ENCODE assay signal across 8 mouse cellular contexts in the genomic region with DNA sequence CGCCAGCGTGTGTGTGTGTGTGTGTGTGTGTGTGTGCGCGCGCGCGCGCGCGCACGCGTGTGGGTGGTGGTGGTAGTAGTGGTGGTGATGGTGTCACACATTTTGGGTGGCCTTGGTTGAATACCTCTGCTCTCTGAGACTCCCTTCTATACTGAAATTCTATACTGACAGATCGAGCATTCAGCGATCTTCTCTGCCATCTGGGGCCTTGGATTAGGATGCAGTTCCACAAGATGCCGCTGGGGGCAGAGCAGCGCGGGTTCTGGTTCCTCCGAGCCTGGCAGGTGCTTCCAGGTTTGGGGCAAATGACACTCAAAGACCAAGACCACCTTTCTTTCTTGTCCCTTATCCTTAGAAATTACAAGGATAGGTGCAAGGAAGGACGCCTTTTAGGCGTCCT. TPM values are rescaled to one million over a fixed set of nuclear protein-coding genes. Genes with fewer than 3 reads are reported as not detected.
DNase-seq lines count a peak whose midpoint lies in the region; ATAC-seq and TF ChIP-seq lines count a peak whose summit lies in the region.

No protein-coding gene starts in this region.

- H3K9me3 ChIP-seq in heart, embryonic 15.5 days (replicated peaks) = no peaks in the 10 kb centered on the region
- no peaks in the 10 kb centered on the region for H3K9me3 ChIP-seq in liver, embryonic 14.5 days (ENCODE audit: control insufficient read depth, low read length)
- no peaks in the 10 kb centered on the region for H3K9me3 ChIP-seq in neural tube, embryonic 11.5 days (ENCODE audit: control insufficient read depth, low read length)

- H3K9ac ChIP-seq in heart, embryonic 15.5 days = no peak overlapping the region
- H3K9ac ChIP-seq in liver, embryonic 14.5 days (replicated peaks) = no peak overlapping the region
- H3K9ac ChIP-seq in neural tube, embryonic 11.5 days (ENCODE audit: low read length) = no peak overlapping the region; the same call in 1 of the 2 replicates

- DNase-seq in CD4-positive helper T cell, adult 2 months (ENCODE audit: low read depth, low spot score) = peak; percentile 64
- DNase-seq in brain, embryonic 14.5 days (ENCODE audit: low read depth) = peak; percentile 90
- peak; percentile 63 to 78 for DNase-seq in kidney, postnatal 25 days
- DNase-seq in liver, embryonic 14.5 days (ENCODE audit: low read depth in 3 of 3, low spot score in 3 of 3) = peak in 2 of 3 experiments; percentile 7 to 17
- peak; percentile 79 for DNase-seq in neural tube, embryonic 11.5 days (ENCODE audit: low spot score)
- peak; percentile 35 for DNase-seq in telencephalon, adult 2 months (ENCODE audit: low read depth, low spot score)

- TF ChIP-seq POLR2A in brain, embryonic 14.5 days (IDR thresholded peaks at IDR 0.05; ENCODE audit: borderline replicate concordance, extremely low read depth, insufficient read depth, insufficient read length, poor library complexity, severe bottlenecking) = no peak

- peaks cover 46% of the 10 kb centered on the region for H3K27me3 ChIP-seq in heart, embryonic 15.5 days
- H3K27me3 ChIP-seq in liver, embryonic 14.5 days (ENCODE audit: control insufficient read depth, insufficient read depth, low read length) = peaks cover 19% of the 10 kb centered on the region
- H3K27me3 ChIP-seq in neural tube, embryonic 11.5 days (ENCODE audit: control insufficient read depth, insufficient read depth, low read length) = peaks cover 28% of the 10 kb centered on the region

- H3K4me3 ChIP-seq in heart, embryonic 15.5 days = peak overlapping the region; percentile 24
- H3K4me3 ChIP-seq in liver, embryonic 14.5 days (ENCODE audit: insufficient read depth in 1 of 2, low read depth in 2 of 2, low read length in 2 of 2) = no peak overlapping the region
- peak overlapping the region; percentile 21; the same call in 1 of the 2 replicates for H3K4me3 ChIP-seq in neural tube, embryonic 11.5 days (ENCODE audit: low read depth, low read length)

- 2% methylated on average over 20 of the region's 20 CpGs for WGBS in heart, embryonic 15.5 days
- WGBS in liver, embryonic 14.5 days (ENCODE audit: insufficient replicate concordance) = 1% methylated on average over 20 of the region's 20 CpGs
- WGBS in neural tube, embryonic 11.5 days = 2% methylated on average over 20 of the region's 20 CpGs

- no peak overlapping the region for H3K27ac ChIP-seq in heart, embryonic 15.5 days
- no peak overlapping the region for H3K27ac ChIP-seq in liver, embryonic 14.5 days
- no peak overlapping the region for H3K27ac ChIP-seq in neural tube, embryonic 11.5 days (ENCODE audit: low read depth, low read length)

- peak overlapping the region; percentile 56 for H3K4me2 ChIP-seq in heart, embryonic 15.5 days
- peak overlapping the region; percentile 1; the same call in 1 of the 2 replicates for H3K4me2 ChIP-seq in liver, embryonic 14.5 days (ENCODE audit: low read depth)
- H3K4me2 ChIP-seq in neural tube, embryonic 11.5 days (ENCODE audit: low read depth) = peak overlapping the region; percentile 41

- H3K4me1 ChIP-seq in heart, embryonic 15.5 days (replicated peaks) = peaks cover 12% of the 10 kb centered on the region
- no peaks in the 10 kb centered on the region for H3K4me1 ChIP-seq in liver, embryonic 14.5 days (replicated peaks; ENCODE audit: control insufficient read depth in 2 of 2, insufficient read depth in 2 of 2, low read length in 1 of 2)
- 0 out of 2 replicates have a peak, but pooled peaks cover 3% of the 10 kb centered on the region for H3K4me1 ChIP-seq in neural tube, embryonic 11.5 days (ENCODE audit: control insufficient read depth, insufficient read depth, low read length)

- H3K36me3 ChIP-seq in heart, embryonic 15.5 days = no peaks in the 10 kb centered on the region
- H3K36me3 ChIP-seq in liver, embryonic 14.5 days (replicated peaks; ENCODE audit: control insufficient read depth, insufficient read depth, low read depth) = no peaks in the 10 kb centered on the region
- no peaks in the 10 kb centered on the region for H3K36me3 ChIP-seq in neural tube, embryonic 11.5 days (ENCODE audit: control insufficient read depth, insufficient read depth, low read length)

- no peak for TF ChIP-seq EP300 in liver, embryonic 14.5 days (IDR thresholded peaks at IDR 0.05; ENCODE audit: low read depth)

- peak; percentile 95 for TF ChIP-seq CTCF in brain, embryonic 14.5 days (IDR thresholded peaks at IDR 0.05; ENCODE audit: borderline replicate concordance, extremely low read depth, insufficient read depth, insufficient read length)
- TF ChIP-seq CTCF in liver, embryonic 14.5 days (IDR thresholded peaks at IDR 0.05; ENCODE audit: low read depth) = peak; percentile 92

- peak; percentile 66 for ATAC-seq in erythroid progenitor cell, adult 5-6 weeks (replicated peaks; ENCODE audit: low FRiP score, poor library complexity, severe bottlenecking)
- no peak for ATAC-seq in heart, embryonic 15.5 days (replicated peaks; ENCODE audit: insufficient number of reproducible peaks, insufficient read depth, low FRiP score, low read depth)
- ATAC-seq in liver, embryonic 14.5 days (ENCODE audit: insufficient read depth) = no peak
- ATAC-seq in neural tube, embryonic 11.5 days (ENCODE audit: insufficient read depth, low FRiP score, low TSS enrichment) = no peak

RNA-seq across cellular contexts. Expression of a gene that starts 43.6 kb away (rescaled TPM):
- polyA plus RNA-seq in brain, embryonic 14.5 days (2012; rRNA removed) = 0.97 and 1.1 TPM in 2 replicates
- total RNA-seq in erythroid progenitor cell, adult 5-6 weeks (2015; ENCODE audit: low replicate concordance) = not detected in 2 replicates
- total RNA-seq in erythroid progenitor cell, adult 5-6 weeks (2017; ENCODE audit: low replicate concordance) = not detected in 2 replicates
- not detected in 2 replicates for polyA plus RNA-seq in heart, embryonic 15.5 days (2015; fragmentation: Nextera tagmentation; extraction: Ambion mirVana)
- polyA plus RNA-seq in liver, embryonic 14.5 days (2012; rRNA removed) = 0.03 TPM in 1 of 2 replicates, not detected in the other
- not detected in 2 replicates for polyA plus RNA-seq in liver, embryonic 14.5 days (2014; fragmentation: Nextera tagmentation; extraction: Ambion mirVana)
- polyA plus RNA-seq in neural tube, embryonic 11.5 days (2014; fragmentation: Nextera tagmentation; extraction: Ambion mirVana) = not detected in 2 replicates

RNA-seq across cellular contexts. Expression of a gene that starts 53.8 kb away (rescaled TPM):
- 0.86 TPM in 1 of 2 replicates, not detected in the other for polyA plus RNA-seq in brain, embryonic 14.5 days (2012; rRNA removed)
- not detected in 2 replicates for total RNA-seq in erythroid progenitor cell, adult 5-6 weeks (2015; ENCODE audit: low replicate concordance)
- total RNA-seq in erythroid progenitor cell, adult 5-6 weeks (2017; ENCODE audit: low replicate concordance) = not detected in 2 replicates
- not detected in 2 replicates for polyA plus RNA-seq in heart, embryonic 15.5 days (2015; fragmentation: Nextera tagmentation; extraction: Ambion mirVana)
- 0.22 TPM in 1 of 2 replicates, not detected in the other for polyA plus RNA-seq in liver, embryonic 14.5 days (2012; rRNA removed)
- not detected in 2 replicates for polyA plus RNA-seq in liver, embryonic 14.5 days (2014; fragmentation: Nextera tagmentation; extraction: Ambion mirVana)
- polyA plus RNA-seq in neural tube, embryonic 11.5 days (2014; fragmentation: Nextera tagmentation; extraction: Ambion mirVana) = not detected in 2 replicates

RNA-seq across cellular contexts. Expression of a gene that starts 54.3 kb away (rescaled TPM):
- 78.4 and 93.9 TPM in 2 replicates for polyA plus RNA-seq in brain, embryonic 14.5 days (2012; rRNA removed)
- total RNA-seq in erythroid progenitor cell, adult 5-6 weeks (2015; ENCODE audit: low replicate concordance) = not detected in 2 replicates
- not detected in 2 replicates for total RNA-seq in erythroid progenitor cell, adult 5-6 weeks (2017; ENCODE audit: low replicate concordance)
- not detected in 2 replicates for polyA plus RNA-seq in heart, embryonic 15.5 days (2015; fragmentation: Nextera tagmentation; extraction: Ambion mirVana)
- 0.01 and 0.05 TPM in 2 replicates for polyA plus RNA-seq in liver, embryonic 14.5 days (2012; rRNA removed)
- polyA plus RNA-seq in liver, embryonic 14.5 days (2014; fragmentation: Nextera tagmentation; extraction: Ambion mirVana) = not detected in 2 replicates
- 1.6 and 2.4 TPM in 2 replicates for polyA plus RNA-seq in neural tube, embryonic 11.5 days (2014; fragmentation: Nextera tagmentation; extraction: Ambion mirVana)

Comparison
In these comparisons a context has a peak if more than half of its experiments do, and no peak if none do; other contexts are left out.
1. DNase-seq: peak in every context shown above with its lines; median percentile 90 in brain, embryonic 14.5 days; 79 in neural tube, embryonic 11.5 days; 70 in kidney, postnatal 25 days; 64 in CD4-positive helper T cell, adult 2 months; 35 in telencephalon, adult 2 months; 12 in liver, embryonic 14.5 days.
2. H3K4me2 ChIP-seq: peak in every context shown above with its lines; median percentile 56 in heart, embryonic 15.5 days; 41 in neural tube, embryonic 11.5 days; 1 in liver, embryonic 14.5 days.
3. H3K4me3 ChIP-seq: peak in heart, embryonic 15.5 days (single experiment) and neural tube, embryonic 11.5 days (single experiment); none in liver, embryonic 14.5 days (0 of 2).
4. RNA of a gene that starts 54.3 kb away (polyA plus RNA-seq): 78.4 to 93.9 TPM in brain, embryonic 14.5 days; 1.6 to 2.4 TPM in neural tube, embryonic 11.5 days, 0.01 to 0.05 TPM in liver, embryonic 14.5 days and not detected in heart, embryonic 15.5 days; every median in the first group is over 10 times any median in the second.